Mouse (Mus musculus) heart, postnatal 0 days (tissue): Measurements from ENCODE around the gene Csrnp3. TPM values are rescaled to one million over a fixed set of nuclear protein-coding genes. Genes with fewer than 3 reads are reported as not detected.

ENCODE experiments used
- ATAC-seq: fragments of 200-750 bp; cut with Nextera tagmentation; 2 replicates; pipeline ENCODE4 v1.8.0; 2017; ENCODE audit warnings: low read depth, moderate number of reproducible peaks, moderate library complexity; ENCODE audit not compliant: insufficient read depth
- DNase-seq: peaks from one replicate; pipeline ENCODE4 v3.0.0-alpha.2; 2016; ENCODE audit warnings: low spot score
- H3K27ac ChIP-seq: fragments of 300-500 bp; sonication (generic); 2 replicates; pipeline ENCODE4 v1.5.1; 2014; ENCODE audit warnings: low read depth, mild to moderate bottlenecking
- H3K27me3 ChIP-seq: fragments of 300-500 bp; sonication (generic); 2 replicates; pipeline ENCODE4 v1.6.1; 2014; ENCODE audit warnings: low read length, mixed read lengths; ENCODE audit not compliant: control insufficient read depth, insufficient read depth
- H3K36me3 ChIP-seq: fragments of 300-500 bp; sonication (generic); replicated peaks from 2 replicates; pipeline ENCODE4 v1.6.1; 2014; ENCODE audit warnings: low read length, mixed read lengths; ENCODE audit not compliant: control insufficient read depth, insufficient read depth
- H3K4me1 ChIP-seq: fragments of 300-500 bp; sonication (generic); 2 replicates; pipeline ENCODE4 v1.6.1; 2014; ENCODE audit warnings: antibody characterized with exemption; ENCODE audit not compliant: control insufficient read depth, insufficient read depth
- H3K4me2 ChIP-seq: fragments of 300-500 bp; sonication (generic); 2 replicates; pipeline ENCODE4 v1.6.1; 2014; ENCODE audit warnings: low read depth, mild to moderate bottlenecking, low read length, moderate library complexity
- H3K4me3 ChIP-seq: fragments of 300-500 bp; sonication (generic); 2 replicates; pipeline ENCODE4 v1.5.1; 2014; ENCODE audit warnings: low read depth, low read length
- H3K9ac ChIP-seq: fragments of 300-500 bp; sonication (generic); replicated peaks from 2 replicates; pipeline ENCODE4 v1.6.1; 2014; ENCODE audit warnings: low read depth, low read length, mixed read lengths
- H3K9me3 ChIP-seq: fragments of 300-500 bp; sonication (generic); replicated peaks from 2 replicates; pipeline ENCODE4 v1.6.1; 2016; ENCODE audit warnings: low read length; ENCODE audit not compliant: control insufficient read depth
- CTCF ChIP-seq: IDR thresholded peaks from 2 replicates; pipeline ENCODE4 v1.5.1; 2016; ENCODE audit warnings: antibody characterized with exemption, control low read depth, low read depth
- EP300 ChIP-seq: IDR thresholded peaks from 2 replicates; pipeline ENCODE4 v1.6.1; 2016; ENCODE audit warnings: antibody characterized with exemption, low read depth
- WGBS: fragments of 180-500 bp; shearing (Covaris S2); extraction: QIAGEN DNeasy Blood & Tissue Kit; methylation state at CpG from one replicate; pipeline ENCODE4 v1.1.7; 2014; 5-methylcytosine and 5-hydroxymethylcytosine counted together
- polyA plus RNA-seq: library from polyadenylated mRNA; unstranded; fragments of >200 nt; fragmentation: Nextera tagmentation; extraction: Ambion mirVana; gene quantifications from 2 replicates; pipeline ENCODE4 v1.2.1, GENCODE M21; 2015
- total RNA-seq: library from RNA; depleted of rRNA; stranded (reverse); fragments of >200 nt; gene quantifications from 2 replicates; pipeline ENCODE4 v1.2.3, GENCODE M21; 2014; ENCODE audit warnings: low replicate concordance; rRNA removed

Csrnp3 gene
- total and polyA plus RNA-seq, 2 experiments from 2014 or later = under 0.01 to 0.18 TPM

GRCm38 (mm10) chr2:66043441-66044404, 198.2 kb downstream of the Csrnp3 start:
- no peak for ATAC-seq
- TF ChIP-seq CTCF = no peak
- no peak for TF ChIP-seq EP300
- DNase-seq = peak; percentile 7
- H3K4me3 ChIP-seq = no peak overlapping the region
- WGBS = 66% methylated on average over 17 of the region's 17 CpGs
- no peaks in the 10 kb centered on the region for H3K9me3 ChIP-seq
- no peaks in the 10 kb centered on the region for H3K36me3 ChIP-seq
- H3K27ac ChIP-seq = no peak overlapping the region
- no peaks in the 10 kb centered on the region for H3K27me3 ChIP-seq
- no peak overlapping the region for H3K4me2 ChIP-seq
- H3K4me1 ChIP-seq = no peaks in the 10 kb centered on the region
- H3K9ac ChIP-seq = no peak overlapping the region

- WGBS = 79% methylated on average over 12 of the region's 12 CpGs
- TF ChIP-seq EP300 (no peak), CTCF (no peak)
- no peaks in the 10 kb centered on the region for H3K27me3 ChIP-seq
Observed at GRCm38 (mm10) chr2:66044405-66045089, 199.0 kb downstream of the Csrnp3 start.

GRCm38 (mm10) chr2:66063291-66063690, 217.7 kb downstream of the Csrnp3 start:
- 73% methylated on average over 10 of the region's 10 CpGs for WGBS
- DNase-seq (no peak), ATAC-seq (no peak)
- Histone ChIP-seq H3K4me1 (peaks cover 4% of the 10 kb centered on the region; the same call in 1 of the 2 replicates), H3K27ac (no peak overlapping the region), H3K4me3 (no peak overlapping the region), H3K9me3 (no peaks in the 10 kb centered on the region), H3K36me3 (no peaks in the 10 kb centered on the region), H3K4me2 (no peak overlapping the region), H3K27me3 (no peaks in the 10 kb centered on the region), H3K9ac (no peak overlapping the region)
- TF ChIP-seq EP300 (no peak), CTCF (no peak)

More at GRCm38 (mm10) chr2:66044405-66045089, 199.0 kb downstream of the Csrnp3 start:
- DNase-seq (peak; percentile 7), ATAC-seq (no peak)
- no peaks in the 10 kb centered on the region for H3K9me3 ChIP-seq
- no peaks in the 10 kb centered on the region for H3K4me1 ChIP-seq
- H3K27ac ChIP-seq = no peak overlapping the region
- H3K36me3 ChIP-seq = no peaks in the 10 kb centered on the region
- H3K4me3 ChIP-seq = no peak overlapping the region
- H3K9ac ChIP-seq = no peak overlapping the region
- H3K4me2 ChIP-seq = no peak overlapping the region

- H3K27me3 ChIP-seq = no peaks in the 10 kb centered on the region
- 38% methylated on average over 6 of the region's 6 CpGs for WGBS
- no peak overlapping the region for H3K4me3 ChIP-seq
- TF ChIP-seq EP300 = no peak
- no peak for TF ChIP-seq CTCF
- H3K9me3 ChIP-seq = no peaks in the 10 kb centered on the region
- ATAC-seq = no peak
- no peak overlapping the region for H3K4me2 ChIP-seq
- no peaks in the 10 kb centered on the region for H3K4me1 ChIP-seq
- H3K27ac ChIP-seq = no peak overlapping the region
- H3K9ac ChIP-seq = no peak overlapping the region
- DNase-seq = no peak
- H3K36me3 ChIP-seq = no peaks in the 10 kb centered on the region
Observed at GRCm38 (mm10) chr2:66069454-66069853, 223.9 kb downstream of the Csrnp3 start.

DNA sequence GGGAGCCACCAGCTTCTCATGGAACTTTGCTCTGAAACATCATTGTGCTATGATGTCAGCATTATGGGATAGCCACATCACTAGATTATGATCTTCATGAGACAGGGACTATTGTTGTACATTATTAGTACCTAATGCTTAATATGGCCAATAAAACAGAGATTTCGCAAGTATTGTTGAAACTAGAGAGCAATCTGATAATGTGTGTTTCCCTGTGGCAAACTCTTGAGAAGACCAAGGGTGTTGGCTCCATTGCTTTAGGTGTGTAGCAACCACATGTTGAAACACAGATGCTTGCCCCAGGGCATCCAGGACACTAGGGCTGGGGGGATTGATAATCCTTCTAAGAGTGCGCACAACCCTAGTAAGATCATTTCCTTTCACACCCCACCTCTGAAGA, 235.2 kb downstream of the Csrnp3 start:
- no peaks in the 10 kb centered on the region for H3K27me3 ChIP-seq
- 94% methylated on average over 2 of the region's 2 CpGs for WGBS
- H3K36me3 ChIP-seq = no peaks in the 10 kb centered on the region
- ATAC-seq = no peak
- H3K4me1 ChIP-seq = no peaks in the 10 kb centered on the region
- H3K27ac ChIP-seq = no peak overlapping the region
- TF ChIP-seq CTCF (no peak), EP300 (no peak)
- H3K4me2 ChIP-seq = no peak overlapping the region
- no peak for DNase-seq
- no peaks in the 10 kb centered on the region for H3K9me3 ChIP-seq
- no peak overlapping the region for H3K9ac ChIP-seq
- no peak overlapping the region for H3K4me3 ChIP-seq

Other genes with a start within 250 kb of the Csrnp3 start
- 0.04 TPM in 1 of 2 replicates, not detected in the other for gene Scn2a, start 225.0 kb upstream of the Csrnp3 start, total RNA-seq
- 0.40 and 0.70 TPM in 2 replicates for gene Scn2a, start 225.0 kb upstream of the Csrnp3 start, polyA plus RNA-seq